Mouse (Mus musculus) stomach, postnatal 0 days (tissue): ENCODE results near the gene Pigb.
A peak's percentile ranks its signal among the peaks of the same experiment; 100 is the strongest.

Experiments
- CTCF ChIP-seq: IDR thresholded peaks from 2 replicates; pipeline ENCODE4 v1.5.1; 2016; ENCODE audit warnings: antibody characterized with exemption, low read depth, mild to moderate bottlenecking, moderate library complexity
- EP300 ChIP-seq: optimal IDR thresholded peaks from 2 replicates; pipeline ENCODE3; 2016; ENCODE audit warnings: antibody characterized with exemption

- no peak for TF ChIP-seq EP300
- TF ChIP-seq CTCF, result peak; percentile 40
These were observed 54.6 kb downstream of the Pigb start, which contains the start of the genes Ccpg1os and Ccpg1 for GRCm38 (mm10) chr9:72985250-72986220.
